Mouse (Mus musculus) layer of hippocampus, postnatal 36 days (tissue): ENCODE results near the gene Vmn1r61. TPM values are rescaled to one million over a fixed set of nuclear protein-coding genes. Genes with fewer than 3 reads are reported as not detected.

Experiments
- DNase-seq, 2 experiments: peaks; one replicate each; pipeline ENCODE4 v3.0.0; 2022
- total RNA-seq, 2 experiments: library from RNA; stranded (reverse); gene quantifications; 2 replicates each; pipeline ENCODE4 v1.2.3; 2021

Vmn1r61 gene
- not detected for total RNA-seq

DNA sequence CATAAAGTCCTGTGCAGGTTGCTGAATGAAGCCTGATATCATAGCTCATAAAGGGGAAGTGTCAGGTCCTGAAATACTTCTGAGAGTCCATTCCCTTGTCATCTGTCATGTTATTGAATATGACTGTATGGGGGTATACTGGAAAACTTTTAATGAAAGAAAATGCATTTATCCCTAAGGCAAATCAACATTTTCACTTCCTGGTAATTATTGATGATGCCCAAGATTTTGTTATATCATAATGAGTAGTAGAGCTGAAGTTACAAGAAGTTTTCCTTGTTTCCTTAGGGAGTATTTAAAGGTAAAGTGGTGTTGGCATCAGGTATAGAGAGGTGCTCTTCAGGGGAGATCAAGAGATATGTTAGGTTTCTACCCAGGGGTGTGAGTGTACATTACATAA is at the start of gene Vmn1r61:
Gene Vmn1r61, minus strand, starts transcription at position 101 of the 400 bp plus-strand sequence.
- no peak for DNase-seq

Other genes starting within 250 kb of the Vmn1r61 start
- not detected for gene Vmn1r58, start 199.9 kb downstream of the Vmn1r61 start, total RNA-seq
- not detected for gene Vmn1r59, start 156.5 kb downstream of the Vmn1r61 start, total RNA-seq
- gene Vmn2r28, start 119.3 kb downstream of the Vmn1r61 start, total RNA-seq: not detected
- gene Vmn1r60, start 66.0 kb downstream of the Vmn1r61 start, total RNA-seq: not detected
- gene Vmn1r62, start 60.3 kb upstream of the Vmn1r61 start, total RNA-seq: not detected
- gene Vmn1r63, start 192.2 kb upstream of the Vmn1r61 start, total RNA-seq: not detected